Mouse (Mus musculus) kidney, embryonic 16.5 days (tissue): ENCODE measurements around the gene Zfp598. TPM values are rescaled to one million over a fixed set of nuclear protein-coding genes. Genes with fewer than 3 reads are reported as not detected.

Experiments used
- polyA plus RNA-seq: library from polyadenylated mRNA; unstranded; fragments of >200 nt; fragmentation: Nextera tagmentation; extraction: Ambion mirVana; gene quantifications from 2 replicates; pipeline ENCODE4 v1.2.1, GENCODE M21; 2015

Gene Zfp598
- polyA plus RNA-seq, 1 experiment from 2014 or later, result 22.7 TPM

Other genes starting within 250 kb of the Zfp598 start
- 141 and 143 TPM in 2 replicates for gene Eci1, start 243.0 kb upstream of the Zfp598 start, polyA plus RNA-seq
- gene Dnase1l2, start 226.6 kb upstream of the Zfp598 start, polyA plus RNA-seq, result 3.2 and 5.5 TPM in 2 replicates
- gene E4f1, start 199.4 kb upstream of the Zfp598 start, polyA plus RNA-seq, result 38.1 TPM in 2 replicates
- 55.5 and 55.6 TPM in 2 replicates for gene Pgp, start 199.3 kb upstream of the Zfp598 start, polyA plus RNA-seq
- 0.42 and 1.6 TPM in 2 replicates for gene Bricd5, start 195.8 kb upstream of the Zfp598 start, polyA plus RNA-seq
- gene Mlst8, start 190.6 kb upstream of the Zfp598 start, polyA plus RNA-seq, result 39.3 and 40.2 TPM in 2 replicates
- gene Caskin1, start 181.1 kb upstream of the Zfp598 start, polyA plus RNA-seq, result 1.5 and 2.2 TPM in 2 replicates
- gene Traf7, start 141.7 kb upstream of the Zfp598 start, polyA plus RNA-seq, result 102 and 113 TPM in 2 replicates
- 2.8 and 3.0 TPM in 2 replicates for gene Rab26, start 135.5 kb upstream of the Zfp598 start, polyA plus RNA-seq
- gene Pkd1, start 119.9 kb upstream of the Zfp598 start, polyA plus RNA-seq, result 22.5 and 24.3 TPM in 2 replicates
- 72.8 and 77.0 TPM in 2 replicates for gene Tsc2, start 37.1 kb upstream of the Zfp598 start, polyA plus RNA-seq
- gene Nthl1, start 37.0 kb upstream of the Zfp598 start, polyA plus RNA-seq, result 23.1 TPM in 2 replicates
- gene Slc9a3r2, start 19.4 kb upstream of the Zfp598 start, polyA plus RNA-seq, result 116 and 120 TPM in 2 replicates
- 0.37 TPM in 1 of 2 replicates, not detected in the other for gene Npw, start 11.2 kb upstream of the Zfp598 start, polyA plus RNA-seq
- 2.3 and 2.9 TPM in 2 replicates for gene Syngr3, start 20.3 kb downstream of the Zfp598 start, polyA plus RNA-seq
- gene Gfer, start 26.5 kb downstream of the Zfp598 start, polyA plus RNA-seq, result 44.4 and 45.3 TPM in 2 replicates
- 1.9 and 2.7 TPM in 2 replicates for gene Noxo1, start 26.5 kb downstream of the Zfp598 start, polyA plus RNA-seq
- 92.1 and 107 TPM in 2 replicates for gene Tbl3, start 38.0 kb downstream of the Zfp598 start, polyA plus RNA-seq
- 0.26 TPM in 1 of 2 replicates, not detected in the other for gene Rnf151, start 48.4 kb downstream of the Zfp598 start, polyA plus RNA-seq
- gene Rps2, start 48.4 kb downstream of the Zfp598 start, polyA plus RNA-seq, result 1,489 and 1,547 TPM in 2 replicates
- 258 and 262 TPM in 2 replicates for gene Ndufb10, start 54.8 kb downstream of the Zfp598 start, polyA plus RNA-seq
- gene Rpl3l, start 58.1 kb downstream of the Zfp598 start, polyA plus RNA-seq, result 0.15 TPM in 1 of 2 replicates, not detected in the other
- 33.3 and 33.8 TPM in 2 replicates for gene Msrb1, start 67.0 kb downstream of the Zfp598 start, polyA plus RNA-seq
- 23.0 and 27.6 TPM in 2 replicates for gene Hs3st6, start 83.3 kb downstream of the Zfp598 start, polyA plus RNA-seq
- gene Meiob, start 134.6 kb downstream of the Zfp598 start, polyA plus RNA-seq, result 0.11 TPM in 1 of 2 replicates, not detected in the other
- gene Hagh, start 170.5 kb downstream of the Zfp598 start, polyA plus RNA-seq, result 63.4 and 75.6 TPM in 2 replicates
- gene Fahd1, start 180.7 kb downstream of the Zfp598 start, polyA plus RNA-seq, result 50.7 and 52.1 TPM in 2 replicates
- 3.0 and 3.1 TPM in 2 replicates for gene Igfals, start 196.3 kb downstream of the Zfp598 start, polyA plus RNA-seq
- 63.3 and 67.1 TPM in 2 replicates for gene Nubp2, start 216.7 kb downstream of the Zfp598 start, polyA plus RNA-seq
- gene Spsb3, start 217.0 kb downstream of the Zfp598 start, polyA plus RNA-seq, result 46.2 and 50.4 TPM in 2 replicates
- gene Eme2, start 225.4 kb downstream of the Zfp598 start, polyA plus RNA-seq, result 36.5 and 38.5 TPM in 2 replicates
- 102 TPM in 2 replicates for gene Mrps34, start 225.4 kb downstream of the Zfp598 start, polyA plus RNA-seq
- gene Nme3, start 226.8 kb downstream of the Zfp598 start, polyA plus RNA-seq, result 78.1 and 86.1 TPM in 2 replicates